ENCODE assay signal across 8 mouse cellular contexts in genomic region chrX:162278834-162279708, GRCm38 (mm10).
DNase-seq lines count a peak whose midpoint lies in the region; ATAC-seq and TF ChIP-seq lines count a peak whose summit lies in the region.
"Had no signal": no experiment of that assay in that cellular context is flagged by ENCODE, and none has a peak within 500 bp of the region (broad histone marks: within the 10 kb centered on the region; RNA-seq: fewer than 3 reads in every experiment).

No protein-coding gene starts in this region.

- no peaks in the 10 kb centered on the region for H3K9me3 ChIP-seq in MEL (replicated peaks; ENCODE audit: insufficient read depth, low read length)
- H3K9me3 ChIP-seq in liver, embryonic 13.5 days (replicated peaks) = no peaks in the 10 kb centered on the region

- no peaks in the 10 kb centered on the region for H3K79me2 ChIP-seq in MEL (ENCODE audit: control insufficient read depth, insufficient read depth, low read length, poor library complexity)

- no peak overlapping the region for H3K9ac ChIP-seq in MEL (ENCODE audit: control insufficient read depth, low read depth, low read length, poor library complexity, severe bottlenecking)
- H3K9ac ChIP-seq in liver, embryonic 13.5 days = no peak overlapping the region

- peak; percentile 67 for TF ChIP-seq RAD21 in MEL (IDR thresholded peaks at IDR 0.05; ENCODE audit: low read depth, low read length)

- no peak overlapping the region for H3K4me2 ChIP-seq in liver, embryonic 13.5 days

- 56% methylated on average over 14 of the region's 14 CpGs for WGBS in liver, embryonic 13.5 days (ENCODE audit: insufficient replicate concordance)

- H3K4me1 ChIP-seq in MEL (ENCODE audit: control insufficient read depth in 1 of 2, insufficient read depth in 2 of 2, low read length in 2 of 2) = peaks cover 13 to 14% of the 10 kb centered on the region in 2 experiments
- peaks cover 23% of the 10 kb centered on the region for H3K4me1 ChIP-seq in liver, embryonic 13.5 days (replicated peaks)

- H3K4me3 ChIP-seq in MEL (ENCODE audit: control insufficient read depth in 1 of 2, insufficient read depth in 1 of 2, low read depth in 2 of 2, low read length in 2 of 2) = no peak overlapping the region
- no peak overlapping the region for H3K4me3 ChIP-seq in liver, embryonic 13.5 days (replicated peaks)
- H3K4me3 ChIP-seq: erythroblast, embryonic 14.5 days had no signal

- TF ChIP-seq POLR2A in MEL (IDR thresholded peaks at IDR 0.05; ENCODE audit: control insufficient read depth in 1 of 2, insufficient read depth in 1 of 2, low read depth in 1 of 2, low read length in 2 of 2, poor library complexity in 1 of 2) = no peak

- peak; percentile 54 to 74 (median 56) for TF ChIP-seq CTCF in MEL (IDR thresholded peaks at IDR 0.05 in 2 of 3, conservative IDR thresholded peaks at IDR 0.05 in 1 of 3; ENCODE audit: control insufficient read depth in 1 of 3, insufficient read depth in 1 of 3, low read depth in 2 of 3, low read length in 3 of 3, poor library complexity in 1 of 3, severe bottlenecking in 1 of 3)

- no peak for ATAC-seq in liver, embryonic 13.5 days (ENCODE audit: low read depth)

- H3K27ac ChIP-seq in MEL (ENCODE audit: control insufficient read depth, low read depth, low read length) = no peak overlapping the region
- H3K27ac ChIP-seq in liver, embryonic 13.5 days = no peak overlapping the region

- H3K36me3 ChIP-seq in MEL (ENCODE audit: control insufficient read depth in 1 of 2, insufficient read depth in 2 of 2, low read length in 2 of 2) = peaks cover 0 to 21% of the 10 kb centered on the region in 2 experiments; a peak in 2 of 4 replicates
- no peaks in the 10 kb centered on the region for H3K36me3 ChIP-seq in liver, embryonic 13.5 days

- no peaks in the 10 kb centered on the region for H3K27me3 ChIP-seq in MEL (ENCODE audit: control insufficient read depth in 1 of 2, insufficient read depth in 2 of 2, low read length in 2 of 2)
- H3K27me3 ChIP-seq in liver, embryonic 13.5 days = no peaks in the 10 kb centered on the region

- peak in 1 of 2 experiments; percentile 11; a peak in 1 of 4 replicates for TF ChIP-seq EP300 in MEL (IDR thresholded peaks at IDR 0.05; ENCODE audit: low read depth in 1 of 2, low read length in 2 of 2)

- DNase-seq in 3T3-L1 (ENCODE audit: low read depth, low spot score) (peak; percentile 3), MEL (ENCODE audit: low read depth, low spot score) (peak; percentile 67)
- peak; percentile 82 for DNase-seq in cerebellum, postnatal 14 days
- peak; percentile 3 to 46 for DNase-seq in frontal cortex, postnatal 25 days (ENCODE audit: low spot score in 2 of 2)
- peak; percentile 47 to 77 for DNase-seq in kidney, postnatal 36 days
- DNase-seq in liver, embryonic 13.5 days = peak; percentile 23
- DNase-seq in ovary, postnatal 36 days (ENCODE audit: low spot score) = peak; percentile 5

TF ChIP-seq in MEL, 35 proteins besides CTCF, POLR2A, EP300 and RAD21:
- TF ChIP-seq POLR2AphosphoS5 (IDR thresholded peaks at IDR 0.05; ENCODE audit: borderline replicate concordance, low read depth, low read length) (no peak), SIN3A (IDR thresholded peaks at IDR 0.05; ENCODE audit: low read length) (no peak), MYC (IDR thresholded peaks at IDR 0.05; ENCODE audit: low read depth, low read length) (peak; percentile 87), MAX (IDR thresholded peaks at IDR 0.05; ENCODE audit: low read length) (peak; percentile 35; the same call in 1 of the 2 replicates), ZC3H11A (IDR thresholded peaks at IDR 0.05; ENCODE audit: low read depth, low read length) (peak; percentile 34), USF1 (IDR thresholded peaks at IDR 0.05; ENCODE audit: low read depth, low read length) (no peak), SMC3 (IDR thresholded peaks at IDR 0.05; ENCODE audit: low read depth, low read length) (peak; percentile 68), TCF12 (IDR thresholded peaks at IDR 0.05; ENCODE audit: low read depth, low read length) (no peak)

Comparison
In these comparisons a context has a peak if more than half of its experiments do, and no peak if none do; other contexts are left out.
1. DNase-seq: peak in every context shown above with its lines; median percentile 82 in cerebellum, postnatal 14 days; 67 in MEL; 62 in kidney, postnatal 36 days; 24 in frontal cortex, postnatal 25 days; 23 in liver, embryonic 13.5 days; 5 in ovary, postnatal 36 days; 3 in 3T3-L1.